Mouse (Mus musculus): ENCODE results near the gene Rtkn2. TPM values are rescaled to one million over a fixed set of nuclear protein-coding genes. Genes with fewer than 3 reads are reported as not detected.

The Rtkn2 gene
- polyA plus RNA-seq, 1 experiment = 3.5 TPM

- no peaks in the 10 kb centered on the region for H3K79me2 ChIP-seq (ENCODE audit: control insufficient read depth, insufficient read depth)
- no peaks in the 10 kb centered on the region for H3K36me3 ChIP-seq (ENCODE audit: control insufficient read depth, insufficient read depth)
- H3K4me3 ChIP-seq = no peak overlapping the region
- TF ChIP-seq MYOD1 (IDR thresholded peaks at IDR 0.05; ENCODE audit: control insufficient read depth in 1 of 3, insufficient read length in 2 of 3, low read depth in 2 of 3) (no peak), E2F4 (IDR thresholded peaks at IDR 0.05; ENCODE audit: insufficient read depth) (no peak), MAX (IDR thresholded peaks at IDR 0.05; ENCODE audit: low read depth) (no peak), USF1 (IDR thresholded peaks at IDR 0.05; ENCODE audit: low read depth) (no peak), CEBPB (IDR thresholded peaks at IDR 0.05; ENCODE audit: insufficient read depth, poor library complexity, severe bottlenecking) (no peak), REST (IDR thresholded peaks at IDR 0.05; ENCODE audit: insufficient read depth, insufficient read length) (no peak), TCF3 (IDR thresholded peaks at IDR 0.05; ENCODE audit: insufficient read length, low read depth) (no peak), MYOG (IDR thresholded peaks at IDR 0.05; ENCODE audit: control insufficient read depth in 1 of 3, insufficient read depth in 1 of 3, insufficient read length in 2 of 3, low read depth in 2 of 3) (no peak), TCF12 (IDR thresholded peaks at IDR 0.05; ENCODE audit: insufficient read depth, poor library complexity, severe bottlenecking) (no peak), POLR2AphosphoS2 (IDR thresholded peaks at IDR 0.05; ENCODE audit: insufficient read length, low read depth) (no peak), POLR2A (IDR thresholded peaks at IDR 0.05; ENCODE audit: insufficient read length, low read depth) (no peak), SRF (IDR thresholded peaks at IDR 0.05; ENCODE audit: control insufficient read depth, insufficient read length, low read depth) (no peak)
- no peaks in the 10 kb centered on the region for H3K27me3 ChIP-seq (ENCODE audit: control insufficient read depth, insufficient read depth, insufficient read length)
- no peak overlapping the region for H3ac ChIP-seq (ENCODE audit: control insufficient read depth, insufficient read length)
- no peak overlapping the region for H3K4me2 ChIP-seq (ENCODE audit: low read depth)
These were observed 59.7 kb downstream of the Rtkn2 start for GRCm38 (mm10) chr10:68038997-68039624.

GRCm38 (mm10) chr10:68039641-68040205 is 60.4 kb downstream of the Rtkn2 start:
- TF ChIP-seq TCF3 (IDR thresholded peaks at IDR 0.05; ENCODE audit: insufficient read length, low read depth) = no peak
- TF ChIP-seq MYOD1 (IDR thresholded peaks at IDR 0.05; ENCODE audit: control insufficient read depth in 1 of 3, insufficient read length in 2 of 3, low read depth in 2 of 3) = no peak
- no peak for TF ChIP-seq TCF12 (IDR thresholded peaks at IDR 0.05; ENCODE audit: insufficient read depth, poor library complexity, severe bottlenecking)
- TF ChIP-seq MAX (IDR thresholded peaks at IDR 0.05; ENCODE audit: low read depth) = no peak
- no peak for TF ChIP-seq REST (IDR thresholded peaks at IDR 0.05; ENCODE audit: insufficient read depth, insufficient read length)
- no peak for TF ChIP-seq POLR2AphosphoS2 (IDR thresholded peaks at IDR 0.05; ENCODE audit: insufficient read length, low read depth)
- TF ChIP-seq MYOG (IDR thresholded peaks at IDR 0.05; ENCODE audit: control insufficient read depth in 1 of 3, insufficient read depth in 1 of 3, insufficient read length in 2 of 3, low read depth in 2 of 3) = no peak
- Histone ChIP-seq H3K4me2 (ENCODE audit: low read depth) (no peak overlapping the region), H3K79me2 (ENCODE audit: control insufficient read depth, insufficient read depth) (no peaks in the 10 kb centered on the region)

GRCm38 (mm10) chr10:68040394-68040793 is 61.0 kb downstream of the Rtkn2 start:
- no peak overlapping the region for H3K4me3 ChIP-seq
- no peaks in the 10 kb centered on the region for H3K36me3 ChIP-seq (ENCODE audit: control insufficient read depth, insufficient read depth)
- TF ChIP-seq POLR2A (IDR thresholded peaks at IDR 0.05; ENCODE audit: insufficient read length, low read depth) (no peak), REST (IDR thresholded peaks at IDR 0.05; ENCODE audit: insufficient read depth, insufficient read length) (no peak), E2F4 (IDR thresholded peaks at IDR 0.05; ENCODE audit: insufficient read depth) (no peak), TCF12 (IDR thresholded peaks at IDR 0.05; ENCODE audit: insufficient read depth, poor library complexity, severe bottlenecking) (no peak), MAX (IDR thresholded peaks at IDR 0.05; ENCODE audit: low read depth) (no peak), POLR2AphosphoS2 (IDR thresholded peaks at IDR 0.05; ENCODE audit: insufficient read length, low read depth) (no peak), USF1 (IDR thresholded peaks at IDR 0.05; ENCODE audit: low read depth) (no peak), TCF3 (IDR thresholded peaks at IDR 0.05; ENCODE audit: insufficient read length, low read depth) (no peak), SRF (IDR thresholded peaks at IDR 0.05; ENCODE audit: control insufficient read depth, insufficient read length, low read depth) (no peak), MYOG (IDR thresholded peaks at IDR 0.05; ENCODE audit: control insufficient read depth in 1 of 3, insufficient read depth in 1 of 3, insufficient read length in 2 of 3, low read depth in 2 of 3) (no peak), CEBPB (IDR thresholded peaks at IDR 0.05; ENCODE audit: insufficient read depth, poor library complexity, severe bottlenecking) (no peak), MYOD1 (IDR thresholded peaks at IDR 0.05; ENCODE audit: control insufficient read depth in 1 of 3, insufficient read length in 2 of 3, low read depth in 2 of 3) (no peak)
- H3K79me2 ChIP-seq (ENCODE audit: control insufficient read depth, insufficient read depth) = no peaks in the 10 kb centered on the region
- H3K27me3 ChIP-seq (ENCODE audit: control insufficient read depth, insufficient read depth, insufficient read length) = no peaks in the 10 kb centered on the region
- no peak overlapping the region for H3ac ChIP-seq (ENCODE audit: control insufficient read depth, insufficient read length)
- no peak overlapping the region for H3K4me2 ChIP-seq (ENCODE audit: low read depth)

More at GRCm38 (mm10) chr10:68039641-68040205, 60.4 kb downstream of the Rtkn2 start:
- H3K36me3 ChIP-seq (ENCODE audit: control insufficient read depth, insufficient read depth) = no peaks in the 10 kb centered on the region
- no peak overlapping the region for H3K4me3 ChIP-seq
- no peaks in the 10 kb centered on the region for H3K27me3 ChIP-seq (ENCODE audit: control insufficient read depth, insufficient read depth, insufficient read length)
- H3ac ChIP-seq (ENCODE audit: control insufficient read depth, insufficient read length) = no peak overlapping the region

GRCm38 (mm10) chr10:68043973-68044372 is 64.6 kb downstream of the Rtkn2 start:
- Histone ChIP-seq H3K4me3 (no peak overlapping the region), H3K79me2 (ENCODE audit: control insufficient read depth, insufficient read depth) (no peaks in the 10 kb centered on the region), H3K36me3 (ENCODE audit: control insufficient read depth, insufficient read depth) (no peaks in the 10 kb centered on the region), H3ac (ENCODE audit: control insufficient read depth, insufficient read length) (no peak overlapping the region), H3K4me2 (ENCODE audit: low read depth) (no peak overlapping the region), H3K27me3 (ENCODE audit: control insufficient read depth, insufficient read depth, insufficient read length) (no peaks in the 10 kb centered on the region)
- TF ChIP-seq POLR2A (IDR thresholded peaks at IDR 0.05; ENCODE audit: insufficient read length, low read depth) = no peak
- TF ChIP-seq MYOD1 (IDR thresholded peaks at IDR 0.05; ENCODE audit: control insufficient read depth in 1 of 3, insufficient read length in 2 of 3, low read depth in 2 of 3) = no peak
- TF ChIP-seq E2F4 (IDR thresholded peaks at IDR 0.05; ENCODE audit: insufficient read depth) = no peak
- no peak for TF ChIP-seq SRF (IDR thresholded peaks at IDR 0.05; ENCODE audit: control insufficient read depth, insufficient read length, low read depth)
- no peak for TF ChIP-seq POLR2AphosphoS2 (IDR thresholded peaks at IDR 0.05; ENCODE audit: insufficient read length, low read depth)
- TF ChIP-seq CEBPB (IDR thresholded peaks at IDR 0.05; ENCODE audit: insufficient read depth, poor library complexity, severe bottlenecking) = no peak
- no peak for TF ChIP-seq TCF3 (IDR thresholded peaks at IDR 0.05; ENCODE audit: insufficient read length, low read depth)
- no peak for TF ChIP-seq MAX (IDR thresholded peaks at IDR 0.05; ENCODE audit: low read depth)
- TF ChIP-seq TCF12 (IDR thresholded peaks at IDR 0.05; ENCODE audit: insufficient read depth, poor library complexity, severe bottlenecking) = no peak
- TF ChIP-seq MYOG (IDR thresholded peaks at IDR 0.05; ENCODE audit: control insufficient read depth in 1 of 3, insufficient read depth in 1 of 3, insufficient read length in 2 of 3, low read depth in 2 of 3) = no peak
